Mouse (Mus musculus): ENCODE results near the gene Spdye4a. TPM values are rescaled to one million over a fixed set of nuclear protein-coding genes. Genes with fewer than 3 reads are reported as not detected.

Spdye4a gene
- not detected for polyA plus RNA-seq (2017; shearing (Covaris generic))

GRCm38 (mm10) chr5:143226790-143227189 is at the start of gene Spdye4a:
Gene Spdye4a, minus strand, starts transcription at chr5:143226890.

GRCm38 (mm10) chr5:143269363-143270150 is 42.9 kb upstream of the Spdye4a start, which contains the start of gene Zfp316:
Gene Zfp316, minus strand, starts transcription at chr5:143270022.

GRCm38 (mm10) chr5:143235028-143235693 is 8.5 kb upstream of the Spdye4a start, which contains the start of gene Zfp12:
Gene Zfp12, plus strand, starts transcription at chr5:143235163.

DNA sequence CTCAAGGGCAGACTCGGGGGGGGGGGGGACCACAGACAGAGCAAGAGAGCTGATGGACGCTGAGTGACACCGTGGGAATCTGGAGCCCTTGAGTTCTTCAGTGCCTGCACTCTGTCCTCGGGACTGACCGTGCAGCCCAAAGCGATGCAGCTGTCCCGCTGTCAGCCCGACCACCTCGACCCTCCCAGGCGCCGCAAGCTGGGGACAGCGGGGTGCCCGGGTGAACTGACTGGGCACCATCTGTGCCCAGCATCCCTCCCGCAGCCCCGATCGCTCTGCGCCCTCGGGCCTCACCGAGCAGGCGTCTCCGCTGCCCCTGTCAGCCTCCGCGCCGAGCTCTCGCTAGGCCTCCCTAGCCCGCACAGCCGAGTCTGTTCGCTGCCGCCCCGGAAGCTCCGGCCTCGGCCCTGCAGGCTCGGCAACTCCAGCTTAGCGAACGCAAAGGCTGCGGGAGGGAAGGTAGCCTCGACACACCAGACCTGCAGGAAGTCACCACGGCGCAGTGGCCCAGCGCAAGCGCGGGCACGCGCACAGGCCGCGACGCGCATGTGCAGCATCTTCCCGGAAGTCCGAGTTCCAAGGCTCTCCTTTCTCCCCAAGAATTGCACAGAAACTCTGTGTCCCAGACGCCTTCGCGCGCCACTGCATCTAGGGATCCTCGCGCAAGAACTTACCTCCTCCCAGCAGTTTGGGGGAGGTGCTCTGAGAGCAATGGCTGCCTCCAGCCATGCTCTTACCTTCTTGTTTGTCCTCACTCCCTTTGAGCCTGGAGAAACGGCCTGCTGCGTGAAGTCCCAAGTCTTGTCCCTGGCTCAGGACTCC is 46.2 kb downstream of the Spdye4a start, which contains the start of the genes Rbak and Spdye4b:
TSS of gene Rbak (minus strand) at position 521 of the 822 bp plus-strand sequence.
TSS of gene Spdye4b (plus strand) at position 763 of the 822 bp plus-strand sequence.

Other genes starting within 250 kb of the Spdye4a start
- gene Rnf216, start 113.9 kb downstream of the Spdye4a start, polyA plus RNA-seq (2017; shearing (Covaris generic)): 47.9 TPM
- 0.10 TPM for gene Olfr718-ps1, start 79.3 kb downstream of the Spdye4a start, polyA plus RNA-seq (2017; shearing (Covaris generic))
- 18.4 TPM for gene Rbak, start 46.1 kb downstream of the Spdye4a start, polyA plus RNA-seq (2017; shearing (Covaris generic))
- gene Spdye4b, start 45.9 kb downstream of the Spdye4a start, polyA plus RNA-seq (2017; shearing (Covaris generic)): not detected
- gene Zfp12, start 8.3 kb upstream of the Spdye4a start, polyA plus RNA-seq (2017; shearing (Covaris generic)): 7.7 TPM
- 0.11 TPM for gene Zfp316, start 43.1 kb upstream of the Spdye4a start, polyA plus RNA-seq (2017; shearing (Covaris generic))
- gene Zfp853, start 66.7 kb upstream of the Spdye4a start, polyA plus RNA-seq (2017; shearing (Covaris generic)): not detected
- 4.3 TPM for gene E130309D02Rik, start 88.5 kb upstream of the Spdye4a start, polyA plus RNA-seq (2017; shearing (Covaris generic))
- 118 TPM for gene Zdhhc4, start 102.4 kb upstream of the Spdye4a start, polyA plus RNA-seq (2017; shearing (Covaris generic))
- gene Grid2ip, start 130.4 kb upstream of the Spdye4a start, polyA plus RNA-seq (2017; shearing (Covaris generic)): not detected
- 26.5 TPM for gene Kdelr2, start 176.9 kb upstream of the Spdye4a start, polyA plus RNA-seq (2017; shearing (Covaris generic))
- 14.8 TPM for gene Daglb, start 237.7 kb upstream of the Spdye4a start, polyA plus RNA-seq (2017; shearing (Covaris generic))